Mouse (Mus musculus): ENCODE measurements around the gene Gadd45a. TPM values are rescaled to one million over a fixed set of nuclear protein-coding genes. Genes with fewer than 3 reads are reported as not detected.

The Gadd45a gene
- polyA plus RNA-seq, 1 experiment from 2014 or later: 28.3 TPM

DNA sequence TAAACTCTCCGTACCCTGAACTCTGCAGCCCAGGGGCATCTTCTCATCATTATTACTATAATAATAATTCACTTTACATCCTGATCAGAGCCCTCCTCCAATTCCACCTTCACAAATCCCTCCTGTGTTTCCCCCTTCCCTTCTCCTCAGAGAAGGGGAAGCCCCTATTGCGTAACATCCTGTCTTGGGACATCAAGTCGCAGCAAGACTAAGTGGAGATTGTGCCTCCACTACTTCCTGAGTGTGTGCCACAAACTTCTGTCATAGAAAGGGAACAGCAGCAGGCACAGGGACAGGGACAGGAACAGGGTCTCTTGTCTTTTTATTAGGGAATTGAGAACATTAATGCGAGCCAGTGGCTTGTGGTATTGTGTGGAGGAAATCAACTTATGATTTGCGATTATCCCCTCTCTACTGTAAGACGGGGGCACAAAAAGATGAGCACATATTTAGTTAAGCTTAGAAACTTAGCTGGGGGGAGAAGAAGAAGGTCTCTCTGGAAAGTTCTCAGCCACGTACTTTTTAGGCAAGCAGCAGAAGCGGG, 32.0 kb upstream of the Gadd45a start:
- no peaks in the 10 kb centered on the region for H3K27me3 ChIP-seq
- ATAC-seq (ENCODE audit: low read depth): no peak
- H3K27ac ChIP-seq (replicated peaks): no peak overlapping the region

DNA sequence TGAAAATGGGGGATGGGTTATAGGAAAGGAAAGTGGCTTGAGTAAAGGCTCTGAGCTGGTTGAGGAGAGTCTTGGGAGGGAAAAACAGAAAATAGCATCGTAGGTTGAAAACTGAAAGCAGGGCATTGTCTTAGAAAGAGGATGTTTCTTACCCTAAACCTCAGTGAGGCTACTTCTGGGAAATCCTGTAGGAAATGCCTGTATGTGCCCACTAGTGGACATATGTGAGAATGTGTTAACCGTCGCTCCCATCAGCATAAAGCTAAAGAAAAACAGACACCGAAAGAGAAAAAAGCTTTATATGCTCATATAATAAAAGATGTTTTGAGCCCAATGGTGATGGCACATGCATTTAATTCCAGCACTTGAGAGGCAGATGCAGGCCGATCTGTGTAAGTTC, 22.8 kb upstream of the Gadd45a start:
- no peak for ATAC-seq (ENCODE audit: low read depth)
- H3K4me2 ChIP-seq: no peak overlapping the region
- H3K9me3 ChIP-seq: no peaks in the 10 kb centered on the region
- no peaks in the 10 kb centered on the region for H3K27me3 ChIP-seq
- no peak overlapping the region for H3K4me3 ChIP-seq
- H3K27ac ChIP-seq (replicated peaks): no peak overlapping the region
- no peak overlapping the region for H3K9ac ChIP-seq
- H3K4me1 ChIP-seq (replicated peaks): no peaks in the 10 kb centered on the region
- no peaks in the 10 kb centered on the region for H3K36me3 ChIP-seq
- WGBS: 85% methylated on average over 5 of the region's 5 CpGs

More for the DNA sequence above, 32.0 kb upstream of the Gadd45a start:
- no peaks in the 10 kb centered on the region; the same call in 1 of the 2 replicates for H3K4me1 ChIP-seq (replicated peaks)
- WGBS: 91% methylated on average over 8 of the region's 8 CpGs
- no peak overlapping the region for H3K4me3 ChIP-seq
- no peaks in the 10 kb centered on the region for H3K9me3 ChIP-seq
- H3K36me3 ChIP-seq: no peaks in the 10 kb centered on the region
- H3K4me2 ChIP-seq: no peak overlapping the region
- no peak overlapping the region for H3K9ac ChIP-seq

DNA sequence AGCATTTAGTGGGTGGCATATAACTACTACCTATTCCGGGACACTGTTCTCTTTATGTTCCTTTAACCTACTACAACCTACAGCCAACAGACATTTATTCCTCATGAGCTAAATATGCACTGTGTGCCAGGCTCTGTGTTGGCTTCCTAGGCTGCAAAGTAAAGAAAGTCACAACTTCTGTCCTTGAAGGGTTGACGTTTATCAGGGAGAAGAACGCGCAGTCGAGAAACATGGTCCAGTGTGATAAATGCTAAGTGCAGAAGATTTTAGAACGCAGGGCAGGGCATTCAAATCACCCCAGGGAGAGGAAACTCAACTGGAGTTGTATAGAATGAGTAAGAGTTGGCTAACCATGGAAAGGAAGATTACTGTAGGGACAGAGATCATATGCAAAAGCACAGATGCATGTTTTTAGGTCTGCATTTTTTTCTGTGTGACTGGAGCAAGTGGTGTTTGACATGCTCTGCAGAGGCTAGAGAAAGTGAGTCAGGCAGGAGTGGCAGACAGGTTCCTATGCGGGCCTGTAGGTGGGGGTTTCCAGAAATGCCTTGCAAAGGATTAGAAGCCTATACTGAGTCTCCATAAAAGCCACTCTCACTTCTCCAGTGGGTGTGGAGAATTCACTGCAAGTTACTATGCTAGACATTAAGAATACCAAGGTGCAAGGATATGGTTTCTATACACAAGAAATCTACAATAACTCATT, 20.9 kb upstream of the Gadd45a start:
- Histone ChIP-seq H3K36me3 (no peaks in the 10 kb centered on the region), H3K4me2 (no peak overlapping the region), H3K27ac (replicated peaks) (no peak overlapping the region), H3K4me1 (replicated peaks) (no peaks in the 10 kb centered on the region), H3K4me3 (no peak overlapping the region), H3K27me3 (no peaks in the 10 kb centered on the region), H3K9me3 (no peaks in the 10 kb centered on the region), H3K9ac (no peak overlapping the region)
- no peak for ATAC-seq (ENCODE audit: low read depth)
- 90% methylated on average over 7 of the region's 7 CpGs for WGBS

DNA sequence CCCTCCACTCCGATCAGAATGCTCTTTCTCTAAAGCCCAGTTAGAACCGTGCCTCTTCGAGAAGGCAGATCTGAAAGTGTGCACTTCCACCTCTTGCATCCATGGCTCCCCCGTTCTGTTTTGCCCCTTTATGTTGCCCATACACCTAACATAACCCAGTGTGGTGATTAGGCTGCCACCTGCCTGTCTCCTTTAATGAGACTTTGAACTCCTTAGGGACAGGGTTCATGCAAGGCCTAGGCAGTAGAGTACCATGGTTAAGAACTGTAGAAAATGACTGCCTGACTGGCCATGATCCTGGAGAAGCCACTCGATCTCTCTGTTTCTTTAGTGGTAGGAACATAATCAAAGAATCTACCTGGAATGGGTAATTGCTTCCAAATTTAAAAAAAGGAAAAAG, 20.3 kb upstream of the Gadd45a start:
- WGBS: 84% methylated on average over 5 of the region's 5 CpGs
- no peak overlapping the region for H3K27ac ChIP-seq (replicated peaks)
- H3K4me2 ChIP-seq: no peak overlapping the region
- no peaks in the 10 kb centered on the region for H3K27me3 ChIP-seq
- no peaks in the 10 kb centered on the region for H3K36me3 ChIP-seq
- H3K4me1 ChIP-seq (replicated peaks): no peaks in the 10 kb centered on the region
- ATAC-seq (ENCODE audit: low read depth): no peak
- no peaks in the 10 kb centered on the region for H3K9me3 ChIP-seq
- H3K4me3 ChIP-seq: no peak overlapping the region
- no peak overlapping the region for H3K9ac ChIP-seq

DNA sequence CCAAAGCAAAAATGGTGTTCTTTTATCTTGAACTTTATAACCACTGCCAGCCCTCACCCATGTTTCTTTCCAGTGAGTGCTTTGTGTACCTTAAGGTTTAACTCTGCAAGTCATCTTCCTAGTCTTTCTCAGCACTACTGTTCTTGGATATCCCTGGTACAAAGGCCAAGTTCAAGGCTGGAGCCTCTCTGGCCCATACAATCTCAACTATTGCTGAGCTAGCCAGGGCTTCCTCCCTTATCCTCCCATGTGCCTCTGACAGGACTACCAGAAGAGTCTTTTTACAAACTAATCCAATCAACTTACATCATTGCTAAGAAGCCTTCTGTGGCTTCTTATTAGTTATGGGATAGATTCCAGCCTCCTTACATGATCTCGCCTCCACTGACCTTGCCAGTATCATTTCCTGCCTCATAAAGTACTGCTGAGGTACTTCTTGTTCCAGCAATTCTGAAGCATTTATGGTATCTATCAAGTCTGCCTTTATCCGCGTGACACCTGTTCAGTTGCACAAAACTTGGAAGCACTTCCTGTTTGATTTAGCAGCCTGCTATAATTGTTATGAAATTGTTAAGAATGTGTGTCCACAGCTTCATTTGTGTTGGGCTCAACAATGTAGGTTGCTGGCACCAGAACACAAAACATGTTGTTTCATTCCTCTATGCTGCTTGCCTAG, 19.8 kb upstream of the Gadd45a start:
- no peaks in the 10 kb centered on the region for H3K27me3 ChIP-seq
- no peak overlapping the region for H3K9ac ChIP-seq
- H3K9me3 ChIP-seq: no peaks in the 10 kb centered on the region
- ATAC-seq (ENCODE audit: low read depth): no peak
- no peaks in the 10 kb centered on the region for H3K36me3 ChIP-seq
- H3K4me2 ChIP-seq: no peak overlapping the region
- 70% methylated on average over 3 of the region's 3 CpGs for WGBS
- no peaks in the 10 kb centered on the region for H3K4me1 ChIP-seq (replicated peaks)
- no peak overlapping the region for H3K27ac ChIP-seq (replicated peaks)
- no peak overlapping the region for H3K4me3 ChIP-seq

DNA sequence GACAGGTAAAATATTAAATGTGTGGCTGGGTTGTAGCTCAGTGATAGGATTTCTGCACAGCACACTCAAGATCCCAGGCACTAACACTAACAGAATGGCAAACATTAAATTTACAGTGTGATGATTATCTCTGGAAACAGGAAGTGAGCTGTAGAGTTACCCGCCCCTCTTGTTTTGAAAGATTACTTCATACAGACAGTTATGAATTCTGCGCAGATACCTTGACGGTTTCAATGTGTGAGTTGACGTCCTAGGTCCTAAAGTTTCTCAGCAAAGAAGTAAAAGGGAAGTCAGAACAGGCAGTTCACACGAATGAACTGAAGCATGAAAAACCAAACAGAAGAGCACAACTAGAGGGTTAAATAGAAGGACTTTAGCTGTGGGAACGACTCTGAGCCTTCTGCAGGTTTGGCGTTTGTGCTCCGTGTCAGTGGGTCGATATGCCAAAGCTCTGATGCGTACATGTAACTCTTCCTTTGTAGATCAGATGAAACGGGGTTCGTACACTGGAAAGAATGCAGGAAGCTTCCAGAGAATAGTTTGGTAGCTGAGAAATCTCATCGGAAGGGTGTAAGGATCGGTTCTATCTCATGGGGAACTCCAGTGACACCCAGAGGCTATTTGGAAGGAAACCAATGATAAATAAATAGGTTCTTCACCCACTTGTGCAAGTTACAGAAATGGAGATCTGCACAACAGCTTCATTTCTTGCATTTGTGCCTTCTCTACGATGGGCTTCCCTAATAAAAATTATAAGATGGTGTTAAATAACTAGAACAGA, 19.0 kb upstream of the Gadd45a start:
- no peaks in the 10 kb centered on the region for H3K9me3 ChIP-seq
- no peaks in the 10 kb centered on the region for H3K27me3 ChIP-seq
- no peaks in the 10 kb centered on the region for H3K36me3 ChIP-seq
- no peaks in the 10 kb centered on the region for H3K4me1 ChIP-seq (replicated peaks)
- no peak for ATAC-seq (ENCODE audit: low read depth)
- 85% methylated on average over 15 of the region's 15 CpGs for WGBS
- H3K27ac ChIP-seq (replicated peaks): no peak overlapping the region
- H3K4me2 ChIP-seq: no peak overlapping the region
- H3K9ac ChIP-seq: no peak overlapping the region
- no peak overlapping the region for H3K4me3 ChIP-seq

DNA sequence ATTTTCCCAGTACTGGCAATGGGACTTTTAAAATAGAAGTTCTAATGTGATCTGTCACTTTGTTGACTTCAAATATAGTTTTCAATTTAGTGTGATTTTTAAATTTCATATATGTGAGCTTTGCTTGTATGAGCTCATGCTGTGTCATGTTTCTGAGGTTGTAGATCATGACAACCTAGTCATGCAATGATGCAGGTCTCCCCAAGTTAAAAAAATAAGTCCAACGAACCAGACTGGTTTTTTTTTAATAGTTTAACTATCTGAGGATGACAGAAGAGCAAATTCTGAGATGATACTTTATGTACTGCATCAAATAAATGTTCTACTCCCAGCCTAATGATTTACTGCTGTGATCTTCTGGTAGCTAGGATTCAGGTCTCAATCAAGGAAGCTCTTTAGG, 12.8 kb upstream of the Gadd45a start:
- Histone ChIP-seq H3K4me3 (no peak overlapping the region), H3K27ac (replicated peaks) (peak overlapping the region; percentile 69), H3K4me1 (replicated peaks) (peaks cover 16% of the 10 kb centered on the region), H3K36me3 (no peaks in the 10 kb centered on the region), H3K9ac (no peak overlapping the region), H3K9me3 (no peaks in the 10 kb centered on the region), H3K4me2 (no peak overlapping the region), H3K27me3 (no peaks in the 10 kb centered on the region)
- 71% methylated on average over 1 of the region's 1 CpGs for WGBS
- ATAC-seq (ENCODE audit: low read depth): no peak

DNA sequence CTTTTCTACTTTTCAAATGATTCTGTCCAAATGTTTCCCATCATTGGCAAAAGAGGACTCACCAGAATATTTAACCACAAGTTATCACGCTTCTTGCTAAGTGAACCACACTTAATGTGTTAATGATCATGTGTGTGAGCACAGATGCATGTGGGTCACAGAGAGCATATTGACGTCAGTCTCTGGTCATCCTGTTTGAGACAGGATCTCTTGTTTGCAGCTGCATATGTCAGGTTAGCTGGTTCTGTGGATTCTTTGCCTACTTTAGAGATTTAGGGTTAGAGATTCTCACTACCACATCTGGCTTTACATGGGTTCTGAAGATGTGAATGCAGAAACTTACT, 12.4 kb upstream of the Gadd45a start:
- no peaks in the 10 kb centered on the region for H3K9me3 ChIP-seq
- H3K27me3 ChIP-seq: no peaks in the 10 kb centered on the region
- 46% methylated on average over 2 of the region's 2 CpGs for WGBS
- H3K4me3 ChIP-seq: no peak overlapping the region
- H3K4me2 ChIP-seq: no peak overlapping the region
- 0 out of 2 replicates have a peak, but pooled peaks have one; percentile 66 for ATAC-seq (ENCODE audit: low read depth)
- peaks cover 16% of the 10 kb centered on the region for H3K4me1 ChIP-seq (replicated peaks)
- H3K27ac ChIP-seq (replicated peaks): peak overlapping the region; percentile 69
- no peak overlapping the region for H3K9ac ChIP-seq
- no peaks in the 10 kb centered on the region for H3K36me3 ChIP-seq

DNA sequence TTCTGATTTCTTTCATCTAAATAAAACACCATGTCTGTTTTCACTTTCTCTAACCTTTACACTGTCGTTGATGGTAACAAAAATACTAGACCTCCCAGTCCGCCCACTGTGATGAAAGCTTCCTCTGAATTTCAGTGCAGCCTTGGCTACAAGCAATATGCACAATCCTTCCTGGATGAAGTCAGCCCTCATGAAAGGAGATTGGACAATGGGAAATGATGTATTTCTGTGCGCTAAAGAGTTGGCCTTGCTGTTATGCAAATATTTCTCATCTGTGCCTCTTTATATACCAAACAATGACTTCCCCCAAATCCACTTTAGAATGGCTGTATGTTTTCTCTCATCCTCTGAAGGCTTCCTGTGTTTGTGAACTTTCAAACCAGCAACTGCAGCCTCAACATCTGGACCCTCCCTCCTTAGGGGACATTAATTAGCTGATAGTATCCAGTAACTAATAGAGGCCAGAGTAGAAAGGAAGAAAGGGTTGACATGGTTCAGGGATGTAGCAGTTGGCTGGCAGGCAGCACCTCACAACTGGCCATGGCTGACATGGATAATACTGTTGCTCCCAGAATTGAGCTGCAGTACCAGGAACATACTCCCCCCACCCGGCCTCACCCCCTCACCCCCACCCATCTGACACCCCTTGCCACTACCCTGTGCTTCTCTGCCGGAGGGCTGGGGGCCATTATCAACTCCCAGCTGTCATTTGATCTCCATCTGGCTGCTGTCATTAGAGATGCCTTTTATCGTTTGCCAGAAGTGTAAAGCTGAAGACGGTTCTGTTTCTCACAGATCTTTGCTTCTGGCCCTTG, 11.8 kb upstream of the Gadd45a start:
- Histone ChIP-seq H3K27me3 (no peaks in the 10 kb centered on the region), H3K36me3 (no peaks in the 10 kb centered on the region), H3K27ac (replicated peaks) (peak overlapping the region; percentile 69), H3K4me3 (no peak overlapping the region), H3K4me1 (replicated peaks) (peaks cover 16% of the 10 kb centered on the region), H3K9ac (no peak overlapping the region), H3K9me3 (no peaks in the 10 kb centered on the region), H3K4me2 (no peak overlapping the region)
- ATAC-seq (ENCODE audit: low read depth): peak; percentile 76
- WGBS: 28% methylated on average over 7 of the region's 7 CpGs

DNA sequence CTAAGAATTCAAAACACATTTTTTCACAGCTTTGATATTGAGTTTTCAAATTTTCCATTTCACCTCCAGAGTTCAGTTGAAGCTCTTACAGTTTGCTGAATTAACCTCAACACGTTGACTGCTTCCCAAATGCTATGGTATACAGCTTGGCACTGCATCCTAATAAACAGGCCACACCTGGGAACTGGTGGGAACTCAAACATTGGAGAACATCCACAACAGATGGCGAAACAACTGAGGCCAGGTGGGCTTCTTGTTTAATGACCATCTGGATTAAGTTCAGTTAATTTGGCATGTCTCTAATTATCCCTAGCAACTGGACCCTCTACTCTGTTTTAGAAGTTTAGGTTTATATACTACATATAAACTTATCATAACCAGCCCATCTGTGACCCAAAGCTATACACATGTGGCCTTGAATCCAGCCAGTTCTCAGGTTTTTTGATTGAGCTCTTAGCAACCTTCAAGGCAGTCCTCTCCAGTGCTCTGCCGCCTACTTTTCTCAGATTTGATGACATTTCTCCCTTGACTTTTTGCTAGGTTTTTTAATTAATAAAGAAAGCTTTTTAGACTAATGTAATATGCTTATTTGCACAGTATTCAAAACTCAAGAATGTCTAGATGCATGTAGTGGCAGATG, 10.9 kb upstream of the Gadd45a start:
- Histone ChIP-seq H3K27me3 (no peaks in the 10 kb centered on the region), H3K4me3 (no peak overlapping the region), H3K9me3 (no peaks in the 10 kb centered on the region), H3K4me1 (replicated peaks) (peaks cover 16% of the 10 kb centered on the region), H3K4me2 (no peak overlapping the region), H3K27ac (replicated peaks) (no peak overlapping the region), H3K9ac (no peak overlapping the region), H3K36me3 (no peaks in the 10 kb centered on the region)
- 73% methylated on average over 3 of the region's 3 CpGs for WGBS
- 0 out of 2 replicates have a peak, but pooled peaks have one; percentile 64 for ATAC-seq (ENCODE audit: low read depth)

DNA sequence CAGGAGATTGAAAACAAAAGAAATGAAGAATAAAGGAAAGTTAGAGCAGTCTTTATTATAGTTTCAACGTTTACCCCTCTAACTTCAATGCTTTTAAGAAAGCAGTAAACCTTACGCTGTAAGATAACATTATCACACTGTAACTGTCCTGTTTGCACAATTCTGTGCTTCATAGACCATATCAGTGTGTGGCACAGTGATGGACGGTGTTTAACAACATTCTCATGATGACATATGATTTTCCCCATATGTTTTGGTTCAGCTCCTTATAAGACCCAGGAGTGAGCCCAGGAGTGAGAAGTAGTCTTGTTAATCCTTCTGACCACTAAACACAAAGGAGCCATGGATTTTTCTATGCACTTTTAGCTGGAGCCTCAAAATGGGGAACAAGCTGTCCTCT, 9.7 kb upstream of the Gadd45a start:
- 84% methylated on average over 3 of the region's 3 CpGs for WGBS
- no peak overlapping the region for H3K27ac ChIP-seq (replicated peaks)
- peaks cover 16% of the 10 kb centered on the region for H3K4me1 ChIP-seq (replicated peaks)
- H3K9ac ChIP-seq: no peak overlapping the region
- no peaks in the 10 kb centered on the region for H3K36me3 ChIP-seq
- no peaks in the 10 kb centered on the region for H3K9me3 ChIP-seq
- H3K4me2 ChIP-seq: no peak overlapping the region
- no peak overlapping the region for H3K4me3 ChIP-seq
- H3K27me3 ChIP-seq: no peaks in the 10 kb centered on the region
- no peak for ATAC-seq (ENCODE audit: low read depth)
